Mouse (Mus musculus): ENCODE data around the gene Iffo1.

The Iffo1 gene

DNA sequence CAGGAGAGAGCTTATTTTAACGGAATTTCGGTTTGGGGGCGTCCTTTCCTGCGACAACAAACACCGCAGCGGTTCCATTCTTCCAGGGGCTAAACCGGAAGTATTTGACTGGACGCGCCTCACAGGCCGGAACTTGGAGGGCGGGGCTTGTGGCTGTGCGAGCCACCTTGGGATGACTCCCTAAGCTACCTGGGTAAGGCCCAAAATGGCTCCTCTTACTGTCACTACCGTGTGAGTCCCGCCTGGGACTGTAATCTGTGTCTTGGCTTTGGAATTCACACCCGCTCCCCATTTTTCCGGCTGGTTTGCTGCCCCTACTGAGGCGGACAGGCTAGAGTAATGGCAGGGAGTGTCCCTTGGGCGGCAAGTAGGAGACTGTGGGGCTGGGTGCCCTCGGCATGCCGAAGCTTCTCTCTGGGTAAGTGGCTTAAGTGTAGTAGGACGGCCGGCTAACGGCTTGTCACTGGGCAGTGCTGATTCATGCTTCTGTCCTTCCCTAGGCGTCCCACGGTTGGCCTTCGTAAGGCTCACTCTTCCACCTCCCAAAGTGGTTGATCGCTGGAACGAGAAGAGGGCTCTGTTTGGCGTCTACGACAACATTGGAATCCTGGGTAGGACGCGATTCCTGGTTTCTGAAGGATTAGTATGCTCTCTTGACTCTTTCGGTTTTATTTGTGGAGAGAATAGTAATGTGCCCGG lies 47.1 kb downstream of the Iffo1 start:
- peak; percentile 82 for DNase-seq (ENCODE audit: low spot score)

GRCm38 (mm10) chr6:125192841-125193240 lies 47.8 kb downstream of the Iffo1 start:
- no peak for DNase-seq (ENCODE audit: low spot score)

- no peak for DNase-seq (ENCODE audit: low spot score)
Observed at GRCm38 (mm10) chr6:125193390-125193789, 48.3 kb downstream of the Iffo1 start.

DNA sequence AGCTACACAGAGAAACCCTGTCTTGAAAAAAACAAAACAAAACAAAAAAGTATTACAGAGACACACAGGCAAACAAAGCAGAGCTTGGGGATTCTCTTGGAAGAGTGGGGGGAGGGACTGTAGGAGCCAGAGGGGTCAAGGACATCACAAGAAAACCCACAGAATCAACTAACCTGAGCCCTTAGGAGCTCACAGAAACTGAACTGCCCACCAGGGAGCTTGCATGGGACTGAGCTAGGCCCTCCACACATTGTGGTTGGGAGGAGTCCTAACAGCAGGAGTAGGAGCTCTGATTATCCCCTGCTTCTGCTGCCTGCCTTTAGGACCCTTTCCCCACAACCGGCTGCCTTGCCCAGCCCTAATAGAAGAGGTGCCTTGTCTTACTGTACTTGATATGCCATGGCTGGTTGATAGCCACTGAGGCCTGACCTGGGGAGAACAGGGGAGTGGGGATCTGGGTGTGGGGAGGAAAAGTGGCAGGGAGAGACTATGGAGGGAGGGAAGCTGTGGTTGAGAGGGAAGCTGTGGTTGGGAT lies 50.6 kb downstream of the Iffo1 start:
- no peak for DNase-seq (ENCODE audit: low spot score)

DNA sequence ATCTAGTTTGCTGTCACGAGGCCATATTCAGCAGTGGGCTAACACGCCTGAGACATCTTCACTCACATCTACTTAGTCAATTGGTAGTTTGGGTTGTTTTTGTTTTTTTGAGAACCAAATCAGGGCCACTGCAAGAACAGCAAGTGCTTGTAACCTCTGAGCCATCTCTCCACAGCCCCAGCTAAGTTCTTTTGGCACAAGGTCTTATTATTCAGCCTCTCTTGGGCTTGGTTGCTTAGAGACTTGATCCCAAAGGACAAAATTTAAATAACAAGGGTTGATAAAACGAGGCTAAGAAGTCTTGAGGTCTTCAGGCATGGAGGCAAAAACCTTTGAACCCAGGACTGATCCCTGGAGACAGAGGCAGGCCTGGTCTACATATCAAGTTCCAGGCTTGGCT lies 51.3 kb downstream of the Iffo1 start:
- no peak for DNase-seq (ENCODE audit: low spot score)

- no peak for DNase-seq (ENCODE audit: low spot score)
Observed at GRCm38 (mm10) chr6:125197166-125197565, 52.1 kb downstream of the Iffo1 start.

DNA sequence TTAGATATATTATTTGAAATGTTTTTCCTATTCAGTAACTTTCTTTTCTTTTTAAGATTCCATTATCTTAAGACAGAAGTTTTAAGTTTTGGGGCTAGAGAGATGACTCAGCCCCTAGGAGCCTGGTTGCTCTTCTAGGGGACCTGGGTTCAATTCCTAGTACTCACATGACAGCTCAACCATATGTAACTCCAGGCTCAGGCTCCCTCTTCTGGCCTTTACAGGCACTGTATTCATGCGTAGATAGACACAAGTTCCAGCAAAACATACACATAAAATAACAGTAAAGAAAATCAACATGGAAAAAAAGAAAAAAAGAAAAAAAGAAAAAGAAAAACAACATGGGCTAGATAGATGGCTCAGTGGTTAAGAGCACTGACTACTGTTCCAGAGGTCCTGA lies 65.4 kb downstream of the Iffo1 start:
- DNase-seq (ENCODE audit: low spot score), result no peak
